Mouse (Mus musculus): ENCODE data around the gene Capn15. TPM values are rescaled to one million over a fixed set of nuclear protein-coding genes. Genes with fewer than 3 reads are reported as not detected.

Gene Capn15
- total RNA-seq, 1 experiment from 2014 or later = 2.3 TPM

GRCm38 (mm10) chr17:25959630-25960467 is 25.7 kb downstream of the Capn15 start:
- ATAC-seq (replicated peaks; ENCODE audit: insufficient number of reproducible peaks, low FRiP score, low TSS enrichment, poor library complexity, severe bottlenecking) = no peak

DNA sequence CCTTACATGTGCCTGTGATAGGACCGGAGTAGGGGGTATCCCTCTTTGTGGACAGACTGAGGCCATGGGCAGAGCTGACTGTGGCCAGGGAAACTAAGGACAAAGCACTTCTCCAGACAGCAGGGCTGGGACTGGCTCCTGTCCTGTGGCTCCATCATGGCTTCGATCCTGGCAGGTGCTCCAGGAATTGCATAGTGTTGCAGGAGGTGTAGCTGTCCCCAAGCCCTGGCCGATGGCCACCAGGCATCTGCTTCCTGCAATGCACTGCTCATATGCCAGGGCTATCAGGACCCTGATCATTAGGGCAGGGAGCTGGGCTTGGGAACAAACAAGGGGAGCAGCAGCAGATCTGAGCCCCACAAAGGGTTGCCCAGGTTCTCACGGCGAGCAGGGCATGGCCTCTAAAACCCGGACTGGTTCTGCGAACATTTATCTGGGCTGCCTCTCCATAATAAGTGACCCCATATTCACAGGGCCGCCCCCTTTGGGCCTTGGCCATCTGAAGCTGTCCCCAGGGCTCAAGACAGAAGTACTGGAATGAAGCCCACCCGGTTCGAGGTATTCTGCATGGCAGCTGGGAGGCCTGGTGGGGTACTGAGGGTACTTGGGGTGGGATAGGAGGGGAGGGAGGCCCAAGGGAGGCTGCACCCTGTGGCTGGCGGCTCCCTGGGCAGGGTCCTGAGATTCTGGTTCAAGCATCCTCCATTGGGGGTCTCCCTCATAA is 26.7 kb downstream of the Capn15 start:
- ATAC-seq (replicated peaks; ENCODE audit: insufficient number of reproducible peaks, low FRiP score, low TSS enrichment, poor library complexity, severe bottlenecking) = no peak

GRCm38 (mm10) chr17:25957586-25958051 is 28.0 kb downstream of the Capn15 start:
- ATAC-seq (replicated peaks; ENCODE audit: insufficient number of reproducible peaks, low FRiP score, low TSS enrichment, poor library complexity, severe bottlenecking) = no peak

DNA sequence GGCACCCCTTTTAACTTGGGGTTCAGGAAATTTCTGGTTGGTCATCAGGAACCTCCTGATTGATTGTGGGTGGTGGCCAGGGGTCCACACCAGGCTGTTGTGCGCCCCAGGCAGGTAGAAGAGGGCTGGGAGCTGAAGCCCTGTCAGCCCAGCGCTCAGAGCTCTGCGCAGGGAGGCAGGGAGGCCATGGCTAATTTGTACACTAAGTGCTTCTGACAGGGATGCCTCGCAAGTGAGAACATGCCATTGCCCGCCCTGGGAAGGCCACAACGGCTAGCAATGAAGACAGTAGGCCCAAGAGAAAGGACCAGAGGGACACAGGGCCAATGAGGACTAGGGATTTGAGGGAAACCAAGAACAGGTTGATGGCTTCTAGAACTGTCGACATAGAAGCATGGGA is 29.0 kb downstream of the Capn15 start:
- no peak for ATAC-seq (replicated peaks; ENCODE audit: insufficient number of reproducible peaks, low FRiP score, low TSS enrichment, poor library complexity, severe bottlenecking)

DNA sequence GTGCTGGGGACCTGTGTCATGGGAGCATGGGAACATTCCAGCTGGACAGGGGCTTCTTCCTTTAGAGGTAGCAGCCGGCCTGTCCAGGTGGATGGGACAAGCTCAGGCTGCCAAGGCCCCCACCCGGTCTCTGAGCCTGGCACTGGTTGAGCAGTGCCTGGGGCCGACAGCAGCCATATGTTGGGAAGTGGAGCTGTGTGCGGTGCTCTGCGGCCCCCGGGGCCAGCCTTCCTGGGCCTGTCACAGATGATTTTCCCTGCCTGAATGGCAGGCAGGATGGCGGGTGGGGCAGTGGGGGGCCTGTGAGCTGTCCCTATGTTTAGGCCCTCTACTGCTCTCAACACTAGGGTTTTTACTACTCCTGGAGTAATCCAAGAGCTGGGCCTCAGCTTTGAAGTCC is 29.4 kb downstream of the Capn15 start:
- no peak for ATAC-seq (replicated peaks; ENCODE audit: insufficient number of reproducible peaks, low FRiP score, low TSS enrichment, poor library complexity, severe bottlenecking)

DNA sequence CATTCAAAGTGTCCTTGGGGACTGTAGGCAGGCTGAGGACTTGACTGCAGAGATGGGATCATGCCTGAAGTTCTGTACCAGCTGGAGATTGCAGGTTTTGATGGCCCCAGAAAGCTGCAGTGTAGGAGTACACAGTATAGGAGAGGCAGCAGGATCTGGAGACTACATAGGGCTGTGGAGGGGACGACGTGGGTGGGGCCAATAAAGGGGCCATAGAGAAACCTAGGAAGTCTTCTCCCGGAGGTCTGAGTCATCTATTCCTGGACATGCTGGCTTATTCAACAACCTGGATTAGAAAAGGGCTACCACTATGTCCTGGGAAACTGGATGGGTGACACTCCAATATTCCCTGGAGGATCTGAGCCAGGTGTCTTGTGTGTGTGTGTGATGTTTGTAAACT is 29.9 kb downstream of the Capn15 start:
- ATAC-seq (replicated peaks; ENCODE audit: insufficient number of reproducible peaks, low FRiP score, low TSS enrichment, poor library complexity, severe bottlenecking) = no peak

GRCm38 (mm10) chr17:25954671-25955070 is 30.9 kb downstream of the Capn15 start:
- ATAC-seq (replicated peaks; ENCODE audit: insufficient number of reproducible peaks, low FRiP score, low TSS enrichment, poor library complexity, severe bottlenecking) = no peak

DNA sequence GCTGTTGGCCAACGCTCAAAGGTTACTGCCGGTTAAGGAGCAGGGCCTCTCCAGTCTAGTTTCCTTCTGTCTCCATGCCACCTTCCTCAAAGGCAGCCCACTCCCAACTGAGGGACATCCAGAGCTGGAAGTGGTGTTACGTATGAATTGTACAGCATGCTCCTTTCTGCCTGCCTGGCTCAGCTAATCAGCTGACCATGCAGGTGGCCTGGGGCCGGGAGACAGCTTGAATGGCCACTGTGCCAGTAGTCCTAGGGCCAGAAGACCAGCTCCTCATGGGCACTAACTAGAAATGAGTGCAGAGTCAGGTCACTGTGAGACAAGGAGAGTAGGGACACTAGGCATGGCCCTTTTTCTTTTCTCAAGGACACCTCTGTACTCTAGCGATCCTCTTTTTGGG is 32.4 kb downstream of the Capn15 start:
- ATAC-seq (replicated peaks; ENCODE audit: insufficient number of reproducible peaks, low FRiP score, low TSS enrichment, poor library complexity, severe bottlenecking) = no peak; the same call in 1 of the 2 replicates

DNA sequence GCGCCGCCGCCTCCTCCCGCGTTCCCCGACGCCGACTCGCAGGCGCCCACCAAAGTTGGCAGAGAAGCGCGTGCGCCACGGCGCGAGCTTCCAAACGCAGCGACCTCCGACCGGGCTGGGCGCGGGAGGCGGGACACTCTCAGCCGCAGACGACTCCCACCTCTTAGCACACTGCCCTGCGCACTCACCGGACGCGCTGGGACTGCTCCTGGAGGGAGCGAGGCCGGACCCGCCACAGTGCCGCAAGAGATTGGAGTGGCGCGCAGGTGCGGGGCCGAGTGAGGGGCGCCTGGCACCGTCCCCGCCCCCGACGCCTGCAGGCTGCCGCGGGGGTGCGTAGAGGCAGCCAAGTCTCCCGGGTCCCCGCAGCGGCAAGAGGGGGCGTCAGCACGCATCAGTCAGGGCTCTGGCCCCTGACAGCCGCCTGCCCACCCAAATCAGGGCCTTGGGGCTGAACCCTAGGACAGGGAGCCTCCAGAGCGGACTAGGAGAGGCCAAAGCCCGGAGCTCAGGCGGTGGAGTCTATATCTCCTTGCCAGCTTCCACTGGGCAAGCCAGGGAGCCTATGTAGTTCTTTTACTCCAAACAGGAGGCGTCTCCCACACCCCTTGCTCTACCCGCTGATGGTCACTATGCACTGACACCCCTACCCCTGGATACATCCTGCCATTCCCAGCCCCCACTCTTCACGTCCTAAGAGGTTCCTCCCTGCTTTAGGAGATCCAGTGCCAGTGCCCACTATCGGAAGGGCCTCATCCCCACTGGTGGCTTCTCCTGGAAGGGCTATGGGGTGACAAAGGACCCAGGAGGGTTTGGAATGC is 33.6 kb downstream of the Capn15 start, which contains the start of gene A930017K11Rik:
TSS of gene A930017K11Rik (minus strand) at position 763 of the 821 bp plus-strand sequence.
- ATAC-seq (replicated peaks; ENCODE audit: insufficient number of reproducible peaks, low FRiP score, low TSS enrichment, poor library complexity, severe bottlenecking) = no peak

- ATAC-seq (replicated peaks; ENCODE audit: insufficient number of reproducible peaks, low FRiP score, low TSS enrichment, poor library complexity, severe bottlenecking) = no peak
These were observed 34.3 kb downstream of the Capn15 start for GRCm38 (mm10) chr17:25951225-25951802.

- ATAC-seq (replicated peaks; ENCODE audit: insufficient number of reproducible peaks, low FRiP score, low TSS enrichment, poor library complexity, severe bottlenecking) = no peak
These were observed 34.9 kb downstream of the Capn15 start for GRCm38 (mm10) chr17:25950706-25951105.

- no peak for ATAC-seq (replicated peaks; ENCODE audit: insufficient number of reproducible peaks, low FRiP score, low TSS enrichment, poor library complexity, severe bottlenecking)
These were observed 35.6 kb downstream of the Capn15 start for GRCm38 (mm10) chr17:25949981-25950380.

DNA sequence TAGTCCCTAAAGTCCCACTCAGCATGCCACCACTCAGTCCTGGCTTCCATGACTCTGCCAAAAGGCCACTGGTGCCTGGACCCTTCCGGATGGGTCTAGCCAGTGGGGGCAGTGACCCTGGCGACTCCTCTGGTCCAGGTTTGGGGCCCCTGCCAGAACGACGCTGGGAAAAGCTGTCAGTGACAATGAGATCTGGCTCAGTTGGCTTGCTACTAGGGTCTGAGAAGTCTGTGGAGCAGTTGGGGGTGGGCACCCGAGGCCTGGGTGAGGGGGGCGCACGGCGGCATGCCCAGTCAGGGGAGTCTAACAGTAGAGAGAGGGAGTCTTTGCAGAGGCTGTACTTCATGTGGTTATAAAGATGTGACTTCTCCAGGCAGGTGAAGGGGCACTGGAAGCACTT is 37.5 kb downstream of the Capn15 start:
- ATAC-seq (replicated peaks; ENCODE audit: insufficient number of reproducible peaks, low FRiP score, low TSS enrichment, poor library complexity, severe bottlenecking) = no peak

DNA sequence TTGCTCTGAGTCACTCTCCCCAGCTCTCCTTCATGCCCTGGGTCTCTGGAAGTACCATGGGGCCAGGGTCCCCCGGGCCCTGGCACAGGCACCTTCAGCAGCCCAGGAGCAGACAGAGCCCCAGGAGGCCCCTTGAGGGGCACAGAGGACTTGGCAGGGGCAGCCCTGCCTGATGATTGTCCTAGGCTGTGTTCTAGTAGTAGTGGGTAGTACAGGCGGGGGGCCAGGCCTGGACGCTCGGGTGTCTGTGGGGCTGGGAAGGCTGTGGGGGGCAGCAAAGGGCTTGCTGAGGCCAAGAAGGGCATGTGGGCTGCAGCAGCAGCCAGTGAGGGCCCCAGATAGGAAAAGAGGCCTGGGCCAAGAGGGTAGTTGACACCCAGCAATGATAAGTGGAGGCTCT is 38.0 kb downstream of the Capn15 start:
- no peak for ATAC-seq (replicated peaks; ENCODE audit: insufficient number of reproducible peaks, low FRiP score, low TSS enrichment, poor library complexity, severe bottlenecking)

DNA sequence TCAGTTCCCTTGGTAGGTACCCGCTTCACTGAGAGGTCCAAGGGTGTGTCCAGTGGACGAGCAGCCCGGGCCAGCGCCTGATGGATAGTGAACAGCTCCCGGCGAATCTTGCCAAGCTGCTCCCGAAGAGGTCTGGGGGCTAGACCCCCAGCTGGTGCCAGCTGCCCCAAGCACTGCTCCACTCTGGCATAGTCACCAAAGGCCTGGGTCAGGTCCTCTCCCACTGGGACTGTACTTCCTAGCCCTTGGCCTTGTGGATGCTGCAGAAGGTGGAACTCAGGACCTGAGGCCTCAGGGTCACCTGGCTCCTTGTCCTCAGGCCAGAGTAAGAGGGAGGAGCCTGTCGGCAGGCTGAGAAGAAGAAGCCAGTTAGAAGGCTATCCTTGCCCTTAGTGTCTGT is 38.7 kb downstream of the Capn15 start:
- ATAC-seq (replicated peaks; ENCODE audit: insufficient number of reproducible peaks, low FRiP score, low TSS enrichment, poor library complexity, severe bottlenecking) = no peak

DNA sequence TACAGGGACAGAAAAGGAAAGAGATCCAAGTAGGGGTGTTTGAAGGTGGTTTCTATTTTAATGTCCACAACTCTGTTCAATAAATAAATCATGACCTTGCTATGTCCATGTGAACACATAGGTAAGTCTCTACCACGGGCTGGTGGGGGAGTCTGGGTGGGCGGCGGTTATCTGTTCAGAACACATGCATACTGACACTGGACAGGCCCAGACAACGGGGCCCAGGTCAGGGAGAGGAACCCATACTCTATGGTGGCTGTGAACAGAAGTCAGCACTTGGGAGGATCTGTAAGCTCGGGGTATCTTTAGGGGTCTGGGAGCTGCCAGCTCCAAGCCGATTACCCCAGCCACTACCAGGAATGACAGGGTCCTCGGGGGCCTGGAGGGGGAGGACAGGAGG is 39.2 kb downstream of the Capn15 start:
- ATAC-seq (replicated peaks; ENCODE audit: insufficient number of reproducible peaks, low FRiP score, low TSS enrichment, poor library complexity, severe bottlenecking) = no peak

DNA sequence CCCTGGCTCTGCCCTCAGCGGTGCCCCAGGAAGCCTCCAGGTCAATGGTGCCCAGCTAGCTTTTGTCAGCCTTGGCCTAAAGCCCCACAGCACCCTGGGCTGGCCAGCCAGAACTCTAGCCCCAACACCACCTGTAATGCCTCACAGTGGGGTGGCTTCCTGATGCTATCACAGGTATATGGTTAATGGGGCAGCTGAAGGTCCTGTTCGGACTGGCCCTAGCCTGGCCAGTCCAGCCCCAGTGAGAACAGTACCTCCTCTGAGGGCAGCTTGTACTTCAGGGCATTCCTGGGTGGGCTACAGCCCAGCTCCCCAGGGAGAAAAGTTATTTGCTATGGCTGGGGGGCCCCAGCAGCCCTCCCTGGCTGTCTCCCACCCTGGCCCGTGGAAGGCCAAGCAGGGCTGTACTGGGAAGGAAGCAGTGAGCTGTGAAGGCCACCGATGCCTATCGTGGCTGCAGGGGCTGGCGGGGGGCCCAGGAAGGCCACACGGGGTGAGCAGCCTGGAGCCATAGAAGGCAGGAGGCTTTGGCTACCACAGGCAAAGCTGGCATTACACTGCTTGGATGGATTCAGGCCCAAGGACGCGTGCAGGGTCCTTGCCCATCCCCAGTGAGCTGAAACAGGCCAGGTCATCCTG is 40.0 kb downstream of the Capn15 start:
- no peak for ATAC-seq (replicated peaks; ENCODE audit: insufficient number of reproducible peaks, low FRiP score, low TSS enrichment, poor library complexity, severe bottlenecking)

GRCm38 (mm10) chr17:25944366-25945163 is 41.0 kb downstream of the Capn15 start, which contains the start of the genes Pigq and Nhlrc4:
Pigq (minus strand) TSS chr17:25944936.
Nhlrc4 (minus strand) TSS chr17:25944961.
- ATAC-seq (replicated peaks; ENCODE audit: insufficient number of reproducible peaks, low FRiP score, low TSS enrichment, poor library complexity, severe bottlenecking) = no peak

All from monocyte, adult 5-6 weeks (primary cell).